Mouse (Mus musculus): ENCODE results near the gene Cxcr2.

DNA sequence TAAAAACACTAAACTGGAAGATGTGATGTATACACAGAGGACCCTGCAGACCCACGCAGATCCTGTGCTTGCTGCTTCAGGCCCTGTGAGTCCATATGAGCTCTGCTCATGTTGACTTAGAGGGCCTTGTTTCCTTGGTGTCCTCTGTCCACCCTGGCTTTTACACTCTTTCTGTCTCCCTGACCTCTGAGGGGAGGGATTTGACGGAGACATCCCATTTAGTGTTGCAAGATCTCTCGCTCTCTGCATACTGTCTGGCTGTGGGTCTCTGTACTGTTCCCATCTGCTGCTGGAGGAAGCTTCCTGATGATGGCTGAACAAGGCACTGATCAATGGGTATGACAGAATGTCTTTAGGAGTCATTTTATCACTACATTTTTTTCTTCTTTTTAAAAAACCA is 15.9 kb downstream of the Cxcr2 start:
- TF ChIP-seq CTCF (IDR thresholded peaks at IDR 0.05; ENCODE audit: extremely low read depth, insufficient read length, insufficient replicate concordance, low read depth, low read length) (no peak), POLR2A (IDR thresholded peaks at IDR 0.05; ENCODE audit: low read depth, low read length) (no peak)
